Mouse (Mus musculus): Measurements from ENCODE around the gene Ubb. TPM values are rescaled to one million over a fixed set of nuclear protein-coding genes. Genes with fewer than 3 reads are reported as not detected.

Gene Ubb
- total RNA-seq, 1 experiment: 1,664 TPM

GRCm38 (mm10) chr11:62551226-62552119, 502 bp downstream of the Ubb start:
- H3K4me3 ChIP-seq (ENCODE audit: insufficient read depth in 1 of 2, low read depth in 1 of 2, low read length in 2 of 2, poor library complexity in 1 of 2, severe bottlenecking in 1 of 2): peak overlapping the region; percentile 77 to 95
- peaks cover 0 to 2% of the 10 kb centered on the region in 2 experiments; a peak in 1 of 4 replicates for H3K4me1 ChIP-seq (ENCODE audit: control insufficient read depth in 2 of 2, insufficient read depth in 2 of 2, low read length in 2 of 2, poor library complexity in 1 of 2)
- in situ Hi-C loops (cut with MboI; ENCODE audit: low sequenced_read_pairs in 2 of 2, unreplicated experiment in 2 of 2): no loop called here
- H3K27ac ChIP-seq (ENCODE audit: insufficient read depth, low read depth, low read length, poor library complexity, severe bottlenecking): peak overlapping the region; percentile 92
- peaks cover 6% of the 10 kb centered on the region for H3K36me3 ChIP-seq (ENCODE audit: control insufficient read depth, insufficient read depth, low read length, poor library complexity, severe bottlenecking)
- DNase-seq (ENCODE audit: low read depth, low spot score): peak; percentile 78
- no peaks in the 10 kb centered on the region for H3K9me3 ChIP-seq (ENCODE audit: control insufficient read depth, insufficient read depth, low read depth, low read length)
- H3K9ac ChIP-seq (ENCODE audit: insufficient read depth, low read depth, low read length, poor library complexity, severe bottlenecking): peak overlapping the region; percentile 90
- TF ChIP-seq ZC3H11A (IDR thresholded peaks at IDR 0.05; ENCODE audit: borderline replicate concordance, low read depth, low read length) (no peak), HCFC1 (IDR thresholded peaks at IDR 0.05; ENCODE audit: borderline replicate concordance, insufficient read depth, low read length) (peak; percentile 63), ZNF384 (IDR thresholded peaks at IDR 0.05; ENCODE audit: low read depth, low read length) (peak; percentile 66; the same call in 1 of the 2 replicates), MAFK (IDR thresholded peaks at IDR 0.05; ENCODE audit: insufficient read depth, low read depth, low read length) (no peak; the same call in 1 of the 2 replicates), CHD2 (IDR thresholded peaks at IDR 0.05; ENCODE audit: low read depth, low read length) (peak; percentile 76)

GRCm38 (mm10) chr11:62553186-62553585, 2.2 kb downstream of the Ubb start:
- no peak for TF ChIP-seq HCFC1 (IDR thresholded peaks at IDR 0.05; ENCODE audit: borderline replicate concordance, insufficient read depth, low read length)
- TF ChIP-seq ZNF384 (IDR thresholded peaks at IDR 0.05; ENCODE audit: low read depth, low read length): no peak
- TF ChIP-seq MAFK (IDR thresholded peaks at IDR 0.05; ENCODE audit: insufficient read depth, low read depth, low read length): no peak
- TF ChIP-seq CHD2 (IDR thresholded peaks at IDR 0.05; ENCODE audit: low read depth, low read length): no peak
- Histone ChIP-seq H3K9me3 (ENCODE audit: control insufficient read depth, insufficient read depth, low read depth, low read length) (no peaks in the 10 kb centered on the region), H3K36me3 (ENCODE audit: control insufficient read depth, insufficient read depth, low read length, poor library complexity, severe bottlenecking) (peaks cover 6% of the 10 kb centered on the region), H3K4me1 (ENCODE audit: control insufficient read depth in 2 of 2, insufficient read depth in 2 of 2, low read length in 2 of 2, poor library complexity in 1 of 2) (peaks cover 0 to 2% of the 10 kb centered on the region in 2 experiments; a peak in 1 of 4 replicates), H3K9ac (ENCODE audit: insufficient read depth, low read depth, low read length, poor library complexity, severe bottlenecking) (no peak overlapping the region; the same call in 1 of the 2 replicates), H3K4me3 (ENCODE audit: insufficient read depth in 1 of 2, low read depth in 1 of 2, low read length in 2 of 2, poor library complexity in 1 of 2, severe bottlenecking in 1 of 2) (peak overlapping the region; percentile 43 to 59), H3K27ac (ENCODE audit: insufficient read depth, low read depth, low read length, poor library complexity, severe bottlenecking) (no peak overlapping the region)
- in situ Hi-C loops (cut with MboI; ENCODE audit: low sequenced_read_pairs in 2 of 2, unreplicated experiment in 2 of 2): no loop called here
- no peak for DNase-seq (ENCODE audit: low read depth, low spot score)

GRCm38 (mm10) chr11:62553633-62554032, 2.7 kb downstream of the Ubb start:
- no peak; the same call in 1 of the 2 replicates for TF ChIP-seq CHD2 (IDR thresholded peaks at IDR 0.05; ENCODE audit: low read depth, low read length)
- no peak for TF ChIP-seq ZNF384 (IDR thresholded peaks at IDR 0.05; ENCODE audit: low read depth, low read length)
- TF ChIP-seq ZC3H11A (IDR thresholded peaks at IDR 0.05; ENCODE audit: borderline replicate concordance, low read depth, low read length): no peak
- no peak for TF ChIP-seq MAFK (IDR thresholded peaks at IDR 0.05; ENCODE audit: insufficient read depth, low read depth, low read length)
- no peak for TF ChIP-seq HCFC1 (IDR thresholded peaks at IDR 0.05; ENCODE audit: borderline replicate concordance, insufficient read depth, low read length)
- Histone ChIP-seq H3K36me3 (ENCODE audit: control insufficient read depth, insufficient read depth, low read length, poor library complexity, severe bottlenecking) (peaks cover 6% of the 10 kb centered on the region), H3K4me3 (ENCODE audit: insufficient read depth in 1 of 2, low read depth in 1 of 2, low read length in 2 of 2, poor library complexity in 1 of 2, severe bottlenecking in 1 of 2) (peak overlapping the region; percentile 43 to 59), H3K9ac (ENCODE audit: insufficient read depth, low read depth, low read length, poor library complexity, severe bottlenecking) (no peak overlapping the region; the same call in 1 of the 2 replicates), H3K27ac (ENCODE audit: insufficient read depth, low read depth, low read length, poor library complexity, severe bottlenecking) (no peak overlapping the region), H3K4me1 (ENCODE audit: control insufficient read depth in 2 of 2, insufficient read depth in 2 of 2, low read length in 2 of 2, poor library complexity in 1 of 2) (peaks cover 0 to 2% of the 10 kb centered on the region in 2 experiments; a peak in 1 of 4 replicates), H3K9me3 (ENCODE audit: control insufficient read depth, insufficient read depth, low read depth, low read length) (no peaks in the 10 kb centered on the region)
- DNase-seq (ENCODE audit: low read depth, low spot score): no peak
- in situ Hi-C loops (cut with MboI; ENCODE audit: low sequenced_read_pairs in 2 of 2, unreplicated experiment in 2 of 2): no loop called here

DNA sequence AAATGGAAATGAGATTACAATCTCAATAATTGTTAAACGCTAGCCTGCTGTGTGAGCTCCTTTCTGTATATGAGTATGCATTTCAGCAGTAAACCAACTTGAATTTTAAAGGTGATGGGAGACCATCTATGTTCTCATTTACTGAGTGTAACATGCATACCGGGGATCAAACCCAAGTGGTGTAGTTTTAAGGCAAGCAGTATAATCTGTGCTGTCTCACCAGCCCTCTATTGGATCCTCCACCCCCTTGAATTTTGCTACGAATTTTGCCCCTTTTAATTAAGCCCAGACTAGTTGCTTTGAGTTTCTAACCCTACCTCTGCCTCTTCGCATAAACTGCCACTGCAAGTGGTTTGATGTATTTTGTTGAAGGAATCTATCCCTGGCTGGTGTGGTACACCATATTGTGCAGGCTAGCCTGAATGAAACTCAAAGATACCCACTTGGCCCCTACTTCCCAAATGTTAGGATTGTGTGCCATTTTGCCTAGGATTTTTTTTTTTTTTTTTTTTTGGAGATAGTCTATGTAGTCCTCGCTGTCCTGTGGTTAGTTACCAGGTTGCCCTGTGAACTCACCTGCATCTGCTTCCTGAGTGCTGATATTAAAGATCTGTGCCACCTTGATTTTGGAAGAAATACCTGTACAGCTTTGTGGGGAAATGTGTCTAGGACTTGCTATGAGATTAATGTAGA, 3.3 kb downstream of the Ubb start:
- Histone ChIP-seq H3K36me3 (ENCODE audit: control insufficient read depth, insufficient read depth, low read length, poor library complexity, severe bottlenecking) (peaks cover 6% of the 10 kb centered on the region), H3K27ac (ENCODE audit: insufficient read depth, low read depth, low read length, poor library complexity, severe bottlenecking) (no peak overlapping the region), H3K9me3 (ENCODE audit: control insufficient read depth, insufficient read depth, low read depth, low read length) (no peaks in the 10 kb centered on the region), H3K9ac (ENCODE audit: insufficient read depth, low read depth, low read length, poor library complexity, severe bottlenecking) (no peak overlapping the region; the same call in 1 of the 2 replicates), H3K4me3 (ENCODE audit: insufficient read depth in 1 of 2, low read depth in 1 of 2, low read length in 2 of 2, poor library complexity in 1 of 2, severe bottlenecking in 1 of 2) (peak overlapping the region; percentile 43 to 59; a peak in 3 of 4 replicates), H3K4me1 (ENCODE audit: control insufficient read depth in 2 of 2, insufficient read depth in 2 of 2, low read length in 2 of 2, poor library complexity in 1 of 2) (peaks cover 0 to 2% of the 10 kb centered on the region in 2 experiments; a peak in 1 of 4 replicates)
- TF ChIP-seq HCFC1 (IDR thresholded peaks at IDR 0.05; ENCODE audit: borderline replicate concordance, insufficient read depth, low read length) (no peak), CHD2 (IDR thresholded peaks at IDR 0.05; ENCODE audit: low read depth, low read length) (peak; percentile 29), ZNF384 (IDR thresholded peaks at IDR 0.05; ENCODE audit: low read depth, low read length) (peak; percentile 91)
- DNase-seq (ENCODE audit: low read depth, low spot score): no peak
- in situ Hi-C loops (cut with MboI; ENCODE audit: low sequenced_read_pairs in 2 of 2, unreplicated experiment in 2 of 2): no loop called here
